Mouse (Mus musculus): ENCODE data around the gene Tiam2. TPM values are rescaled to one million over a fixed set of nuclear protein-coding genes. Genes with fewer than 3 reads are reported as not detected.
"Not testable (repeated sequence)": the region's sequence is repeated elsewhere in the genome, so short reads cannot be mapped to it uniquely, and the experiment has no call there.

The Tiam2 gene
- polyA plus RNA-seq, 1 experiment from 2014 or later, result 3.2 TPM

DNA sequence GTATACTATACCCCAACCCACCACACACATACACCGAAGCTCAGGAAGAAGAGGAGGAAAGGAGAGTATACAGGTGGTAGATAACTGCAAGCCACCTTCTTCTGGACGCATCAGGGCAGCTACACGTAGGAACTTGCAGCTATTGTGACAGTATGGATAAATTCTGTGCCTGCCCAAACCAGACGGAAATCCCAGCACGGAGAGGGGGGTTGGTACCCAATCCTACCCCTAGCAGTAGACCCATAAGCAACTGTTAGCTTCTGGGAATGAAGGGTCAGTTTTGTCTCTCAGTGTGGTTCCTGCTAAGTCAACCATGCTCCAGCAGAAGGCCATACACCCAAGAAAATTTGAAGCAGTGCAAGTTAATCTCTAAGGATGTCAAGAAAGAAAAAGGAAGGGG, 23.0 kb downstream of the Tiam2 start:
- Histone ChIP-seq H3K9me3 (replicated peaks; ENCODE audit: control insufficient read depth, low read length) (no peaks in the 10 kb centered on the region), H3K9ac (ENCODE audit: low read depth, low read length) (no peak overlapping the region), H3K4me1 (ENCODE audit: control insufficient read depth, insufficient read depth, low read length) (no peaks in the 10 kb centered on the region), H3K27ac (ENCODE audit: low read depth, low read length) (no peak overlapping the region), H3K4me3 (ENCODE audit: low read depth, low read length) (no peak overlapping the region), H3K27me3 (ENCODE audit: control insufficient read depth, insufficient read depth, low read length) (no peaks in the 10 kb centered on the region), H3K36me3 (ENCODE audit: control insufficient read depth, insufficient read depth, low read length) (no peaks in the 10 kb centered on the region), H3K4me2 (no peak overlapping the region)
- ATAC-seq (replicated peaks; ENCODE audit: insufficient number of reproducible peaks, low FRiP score, low TSS enrichment), result no peak
- WGBS (ENCODE audit: insufficient replicate concordance), result 83% methylated on average over 5 of the region's 5 CpGs

- Histone ChIP-seq H3K27ac (ENCODE audit: low read depth, low read length) (no peak overlapping the region), H3K9ac (ENCODE audit: low read depth, low read length) (no peak overlapping the region), H3K4me2 (no peak overlapping the region), H3K36me3 (ENCODE audit: control insufficient read depth, insufficient read depth, low read length) (no peaks in the 10 kb centered on the region), H3K9me3 (replicated peaks; ENCODE audit: control insufficient read depth, low read length) (no peaks in the 10 kb centered on the region), H3K4me1 (ENCODE audit: control insufficient read depth, insufficient read depth, low read length) (no peaks in the 10 kb centered on the region), H3K4me3 (ENCODE audit: low read depth, low read length) (no peak overlapping the region), H3K27me3 (ENCODE audit: control insufficient read depth, insufficient read depth, low read length) (no peaks in the 10 kb centered on the region)
- 44% methylated on average over 12 of the region's 12 CpGs for WGBS (ENCODE audit: insufficient replicate concordance)
- 0 out of 2 replicates have a peak, but pooled peaks have one; percentile 35 for ATAC-seq (replicated peaks; ENCODE audit: insufficient number of reproducible peaks, low FRiP score, low TSS enrichment)
Observed at GRCm38 (mm10) chr17:3349939-3350338, 23.6 kb downstream of the Tiam2 start.

DNA sequence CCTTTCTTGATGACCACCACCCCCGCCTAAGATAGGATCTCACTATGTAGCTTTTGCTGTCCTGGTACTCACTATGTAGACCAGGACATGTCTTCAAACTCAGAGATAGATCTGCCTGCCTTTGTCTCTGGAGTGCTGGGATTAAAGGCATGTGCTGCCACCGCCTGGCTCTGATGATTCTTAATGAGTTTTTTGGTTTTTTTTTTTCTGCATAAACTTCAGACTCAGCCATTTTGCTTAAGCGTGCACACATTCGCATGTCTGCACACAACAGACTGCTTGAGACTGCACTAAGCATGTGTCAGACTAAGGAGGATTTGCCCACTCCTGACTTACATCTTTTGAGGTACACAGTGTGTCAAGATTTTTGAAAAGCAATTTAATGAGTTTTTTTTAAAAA, 24.0 kb downstream of the Tiam2 start:
- H3K27ac ChIP-seq (ENCODE audit: low read depth, low read length), result no peak overlapping the region
- H3K27me3 ChIP-seq (ENCODE audit: control insufficient read depth, insufficient read depth, low read length), result no peaks in the 10 kb centered on the region
- H3K4me3 ChIP-seq (ENCODE audit: low read depth, low read length), result no peak overlapping the region
- H3K4me1 ChIP-seq (ENCODE audit: control insufficient read depth, insufficient read depth, low read length), result no peaks in the 10 kb centered on the region
- no peak overlapping the region for H3K4me2 ChIP-seq
- ATAC-seq (replicated peaks; ENCODE audit: insufficient number of reproducible peaks, low FRiP score, low TSS enrichment), result no peak
- no peaks in the 10 kb centered on the region for H3K9me3 ChIP-seq (replicated peaks; ENCODE audit: control insufficient read depth, low read length)
- H3K9ac ChIP-seq (ENCODE audit: low read depth, low read length), result no peak overlapping the region
- no peaks in the 10 kb centered on the region for H3K36me3 ChIP-seq (ENCODE audit: control insufficient read depth, insufficient read depth, low read length)
- 86% methylated on average over 4 of the region's 4 CpGs for WGBS (ENCODE audit: insufficient replicate concordance)

GRCm38 (mm10) chr17:3351668-3352067, 25.3 kb downstream of the Tiam2 start:
- WGBS (ENCODE audit: insufficient replicate concordance), result 59% methylated on average over 4 of the region's 4 CpGs
- ATAC-seq (replicated peaks; ENCODE audit: insufficient number of reproducible peaks, low FRiP score, low TSS enrichment), result no peak
- Histone ChIP-seq H3K4me3 (ENCODE audit: low read depth, low read length) (no peak overlapping the region), H3K36me3 (ENCODE audit: control insufficient read depth, insufficient read depth, low read length) (no peaks in the 10 kb centered on the region), H3K27me3 (ENCODE audit: control insufficient read depth, insufficient read depth, low read length) (no peaks in the 10 kb centered on the region), H3K4me2 (no peak overlapping the region), H3K27ac (ENCODE audit: low read depth, low read length) (no peak overlapping the region), H3K9ac (ENCODE audit: low read depth, low read length) (no peak overlapping the region), H3K4me1 (ENCODE audit: control insufficient read depth, insufficient read depth, low read length) (no peaks in the 10 kb centered on the region), H3K9me3 (replicated peaks; ENCODE audit: control insufficient read depth, low read length) (no peaks in the 10 kb centered on the region)

DNA sequence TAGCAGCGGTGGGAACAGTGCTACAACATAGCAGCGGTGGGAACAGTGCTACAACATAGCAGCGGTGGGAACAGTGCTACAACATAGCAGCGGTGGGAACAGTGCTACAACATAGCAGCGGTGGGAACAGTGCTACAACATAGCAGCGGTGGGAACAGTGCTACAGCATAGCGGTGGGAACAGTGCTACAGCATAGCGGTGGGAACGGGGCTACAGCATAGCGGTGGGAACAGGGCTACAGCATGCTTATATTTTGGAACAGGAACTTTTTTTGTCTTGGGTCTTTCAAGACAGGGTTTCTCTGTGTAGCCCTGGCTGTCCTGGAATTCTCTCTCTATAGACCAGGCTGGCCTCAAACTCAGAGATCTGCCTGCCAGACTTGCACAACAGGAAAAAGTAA, 26.8 kb downstream of the Tiam2 start:
- not testable (repeated sequence) for H3K27ac ChIP-seq (ENCODE audit: low read depth, low read length)

GRCm38 (mm10) chr17:3354856-3355255, 28.5 kb downstream of the Tiam2 start:
- no peak overlapping the region for H3K4me2 ChIP-seq
- 52% methylated on average over 3 of the region's 3 CpGs for WGBS (ENCODE audit: insufficient replicate concordance)
- H3K9me3 ChIP-seq (replicated peaks; ENCODE audit: control insufficient read depth, low read length), result no peaks in the 10 kb centered on the region
- H3K27me3 ChIP-seq (ENCODE audit: control insufficient read depth, insufficient read depth, low read length), result no peaks in the 10 kb centered on the region
- H3K4me1 ChIP-seq (ENCODE audit: control insufficient read depth, insufficient read depth, low read length), result no peaks in the 10 kb centered on the region
- H3K27ac ChIP-seq (ENCODE audit: low read depth, low read length), result no peak overlapping the region
- H3K4me3 ChIP-seq (ENCODE audit: low read depth, low read length), result no peak overlapping the region
- no peak overlapping the region for H3K9ac ChIP-seq (ENCODE audit: low read depth, low read length)
- H3K36me3 ChIP-seq (ENCODE audit: control insufficient read depth, insufficient read depth, low read length), result no peaks in the 10 kb centered on the region
- no peak for ATAC-seq (replicated peaks; ENCODE audit: insufficient number of reproducible peaks, low FRiP score, low TSS enrichment)

More for the DNA sequence above, 26.8 kb downstream of the Tiam2 start:
- H3K27me3 ChIP-seq (ENCODE audit: control insufficient read depth, insufficient read depth, low read length); H3K36me3 ChIP-seq (ENCODE audit: control insufficient read depth, insufficient read depth, low read length); H3K4me1 ChIP-seq (ENCODE audit: control insufficient read depth, insufficient read depth, low read length); H3K9ac ChIP-seq (ENCODE audit: low read depth, low read length); ATAC-seq (replicated peaks; ENCODE audit: insufficient number of reproducible peaks, low FRiP score, low TSS enrichment); H3K9me3 ChIP-seq (replicated peaks; ENCODE audit: control insufficient read depth, low read length); H3K4me2 ChIP-seq; H3K4me3 ChIP-seq (ENCODE audit: low read depth, low read length): not testable (repeated sequence)
- WGBS (ENCODE audit: insufficient replicate concordance), result 92% methylated on average over 10 of the region's 10 CpGs

DNA sequence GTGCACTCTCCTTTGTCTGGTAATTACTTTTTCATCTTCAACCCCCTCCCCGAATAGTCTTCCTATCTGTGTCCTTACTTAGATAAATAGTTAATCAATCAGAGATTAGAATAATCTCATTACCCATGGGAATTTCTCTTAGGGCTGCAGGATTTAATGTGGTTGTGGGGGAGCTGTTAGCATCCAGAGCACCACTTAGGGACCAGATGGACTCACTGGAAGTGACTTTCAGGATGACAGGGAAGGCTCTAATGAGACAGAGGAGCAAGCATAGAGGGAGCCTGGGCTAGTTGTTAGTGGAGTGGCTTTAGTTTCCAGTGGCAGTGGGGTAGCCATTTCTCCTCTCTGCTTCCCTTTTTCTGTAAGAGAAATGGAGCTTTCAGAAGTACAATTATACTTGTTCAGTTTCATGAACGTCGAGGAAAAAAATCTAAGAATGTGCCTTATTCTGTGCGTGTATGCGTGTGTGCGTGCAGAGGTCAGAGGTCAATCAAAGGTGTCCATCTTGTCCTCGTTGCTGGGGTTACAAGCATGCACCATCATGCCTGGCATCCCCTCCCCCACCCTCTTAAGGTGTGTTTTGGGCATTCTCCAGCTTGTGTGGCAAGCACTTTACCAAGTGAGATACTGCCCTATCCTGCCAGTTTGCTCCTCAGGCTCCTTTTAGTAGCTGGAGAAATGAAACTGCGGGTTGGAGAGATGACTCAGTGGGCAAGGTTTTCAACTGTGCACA, 30.4 kb downstream of the Tiam2 start:
- no peaks in the 10 kb centered on the region for H3K36me3 ChIP-seq (ENCODE audit: control insufficient read depth, insufficient read depth, low read length)
- H3K4me1 ChIP-seq (ENCODE audit: control insufficient read depth, insufficient read depth, low read length), result peaks cover 2% of the 10 kb centered on the region; the same call in 1 of the 2 replicates
- no peak overlapping the region for H3K4me3 ChIP-seq (ENCODE audit: low read depth, low read length)
- H3K4me2 ChIP-seq, result no peak overlapping the region
- H3K9ac ChIP-seq (ENCODE audit: low read depth, low read length), result no peak overlapping the region
- no peak for ATAC-seq (replicated peaks; ENCODE audit: insufficient number of reproducible peaks, low FRiP score, low TSS enrichment)
- no peaks in the 10 kb centered on the region for H3K9me3 ChIP-seq (replicated peaks; ENCODE audit: control insufficient read depth, low read length)
- WGBS (ENCODE audit: insufficient replicate concordance), result 79% methylated on average over 8 of the region's 8 CpGs
- H3K27me3 ChIP-seq (ENCODE audit: control insufficient read depth, insufficient read depth, low read length), result no peaks in the 10 kb centered on the region
- H3K27ac ChIP-seq (ENCODE audit: low read depth, low read length), result no peak overlapping the region

- Histone ChIP-seq H3K27ac (ENCODE audit: low read depth, low read length) (no peak overlapping the region), H3K9ac (ENCODE audit: low read depth, low read length) (no peak overlapping the region), H3K9me3 (replicated peaks; ENCODE audit: control insufficient read depth, low read length) (no peaks in the 10 kb centered on the region), H3K36me3 (ENCODE audit: control insufficient read depth, insufficient read depth, low read length) (no peaks in the 10 kb centered on the region), H3K4me2 (no peak overlapping the region), H3K4me1 (ENCODE audit: control insufficient read depth, insufficient read depth, low read length) (peaks cover 2% of the 10 kb centered on the region; the same call in 1 of the 2 replicates), H3K27me3 (ENCODE audit: control insufficient read depth, insufficient read depth, low read length) (no peaks in the 10 kb centered on the region), H3K4me3 (ENCODE audit: low read depth, low read length) (no peak overlapping the region)
- WGBS (ENCODE audit: insufficient replicate concordance), result 8% methylated on average over 1 of the region's 1 CpGs
- no peak for ATAC-seq (replicated peaks; ENCODE audit: insufficient number of reproducible peaks, low FRiP score, low TSS enrichment)
Observed at GRCm38 (mm10) chr17:3360236-3360635, 33.9 kb downstream of the Tiam2 start.

DNA sequence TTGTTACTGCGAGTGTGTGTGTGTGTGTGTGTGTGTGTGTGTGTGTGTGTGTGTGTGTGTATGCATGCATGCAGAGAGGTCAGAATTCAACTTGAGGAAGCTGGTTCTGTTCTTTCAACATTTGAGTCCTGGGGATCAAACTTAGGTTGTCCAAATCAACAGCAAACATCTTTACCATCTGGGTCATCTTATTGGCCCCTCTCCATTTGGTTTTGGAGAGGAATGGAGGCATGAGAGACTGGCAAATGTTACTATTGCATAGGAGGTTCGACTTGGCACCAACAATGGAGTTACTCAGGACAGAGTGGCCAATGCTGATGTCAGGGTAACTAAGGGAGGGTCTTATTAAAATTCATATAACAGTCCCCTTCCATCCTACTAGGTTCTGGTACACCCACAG, 35.4 kb downstream of the Tiam2 start:
- H3K27me3 ChIP-seq (ENCODE audit: control insufficient read depth, insufficient read depth, low read length), result no peaks in the 10 kb centered on the region
- no peaks in the 10 kb centered on the region for H3K36me3 ChIP-seq (ENCODE audit: control insufficient read depth, insufficient read depth, low read length)
- ATAC-seq (replicated peaks; ENCODE audit: insufficient number of reproducible peaks, low FRiP score, low TSS enrichment), result no peak
- no peak overlapping the region for H3K4me3 ChIP-seq (ENCODE audit: low read depth, low read length)
- H3K4me1 ChIP-seq (ENCODE audit: control insufficient read depth, insufficient read depth, low read length), result peaks cover 2% of the 10 kb centered on the region; the same call in 1 of the 2 replicates
- no peak overlapping the region for H3K9ac ChIP-seq (ENCODE audit: low read depth, low read length)
- H3K27ac ChIP-seq (ENCODE audit: low read depth, low read length), result no peak overlapping the region
- no peaks in the 10 kb centered on the region for H3K9me3 ChIP-seq (replicated peaks; ENCODE audit: control insufficient read depth, low read length)
- no peak overlapping the region for H3K4me2 ChIP-seq
- 75% methylated on average over 2 of the region's 2 CpGs for WGBS (ENCODE audit: insufficient replicate concordance)
